ENCODE assay signal across 28 mouse cellular contexts in the genomic region with DNA sequence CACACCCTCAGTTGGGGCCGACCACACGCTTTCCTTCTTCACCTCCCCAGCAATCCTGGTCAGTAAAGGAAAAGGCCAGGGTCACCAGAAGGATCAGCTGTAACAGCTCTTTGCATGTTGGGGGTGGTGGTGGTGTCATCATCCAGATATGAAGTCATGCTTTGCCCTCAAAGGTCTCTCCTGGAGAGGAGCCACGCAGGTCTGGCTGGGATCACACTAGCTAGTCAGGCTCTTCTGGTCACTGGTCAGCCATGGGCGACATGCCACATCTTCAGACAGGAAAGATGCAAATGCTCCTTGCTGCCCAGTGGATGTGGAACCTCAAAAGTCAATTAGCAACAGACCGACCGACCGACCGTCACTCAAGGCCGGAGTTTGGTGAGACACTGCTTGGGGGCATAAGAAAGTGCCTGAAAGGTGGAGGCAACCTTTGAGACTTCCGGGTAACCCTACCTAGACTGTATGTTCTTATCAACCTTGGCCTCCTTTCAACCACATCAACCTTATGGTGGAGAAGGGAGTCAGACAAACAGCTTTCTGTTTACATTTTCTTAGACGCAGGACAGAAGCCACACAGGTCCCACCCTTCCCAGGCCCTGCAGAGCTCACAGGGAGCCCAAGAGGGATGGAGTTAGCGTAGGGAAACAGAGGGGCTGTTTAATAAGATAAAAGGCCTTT. TPM values are rescaled to one million over a fixed set of nuclear protein-coding genes. Genes with fewer than 3 reads are reported as not detected.
A peak's percentile ranks its signal among the peaks of the same experiment; 100 is the strongest.
DNase-seq lines count a peak whose midpoint lies in the region; ATAC-seq and TF ChIP-seq lines count a peak whose summit lies in the region.
"Had no signal": no experiment of that assay in that cellular context is flagged by ENCODE, and none has a peak within 500 bp of the region (broad histone marks: within the 10 kb centered on the region; RNA-seq: fewer than 3 reads in every experiment).

No protein-coding gene starts in this region.

- H3K79me2 ChIP-seq in liver, adult 2 months (ENCODE audit: control insufficient read depth, insufficient read depth, low read length): peaks cover 18% of the 10 kb centered on the region; the same call in 1 of the 2 replicates

- H3K4me1 ChIP-seq in liver, adult 2 months (ENCODE audit: control insufficient read depth, insufficient read depth, low read length): peaks cover 12% of the 10 kb centered on the region
- peaks cover 9% of the 10 kb centered on the region for H3K4me1 ChIP-seq in liver, embryonic 11.5 days (replicated peaks; ENCODE audit: control insufficient read depth, insufficient read depth, low read length)

- no peak overlapping the region for H3K4me3 ChIP-seq in liver, adult 2 months (ENCODE audit: insufficient read depth, low read depth, low read length)
- H3K4me3 ChIP-seq in liver, embryonic 11.5 days (ENCODE audit: low read depth, low read length): no peak overlapping the region
- H3K4me3 ChIP-seq: embryonic facial prominence, embryonic 10.5 days; hindbrain, embryonic 15.5 days; limb, embryonic 12.5 days; liver, embryonic 15.5 days; megakaryocyte, embryonic 14.5 days; neural tube, embryonic 13.5 days had no signal

- peak; percentile 13 for DNase-seq in cerebellum, adult 9-10 months
- DNase-seq in cerebellum, adult 11 months: no peak
- DNase-seq in liver, adult 2 months (ENCODE audit: extremely low read depth, low read depth, low spot score): peak; percentile 37
- DNase-seq in liver, embryonic 11.5 days (ENCODE audit: low spot score): no peak
- DNase-seq in induced T-regulatory cell, adult 2 months (ENCODE audit: low read depth): peak; percentile 27
- no peak for DNase-seq in embryo, embryonic 11 days
- DNase-seq: cerebellum, adult 11-12 months; cerebellum, postnatal 36 days; heart, postnatal 36 days; kidney, adult 9 months; layer of hippocampus, adult 9-11 months; lung, postnatal 10 days; right cerebral cortex, postnatal 14 days; thymus, adult 18-20 months had no signal

- TF ChIP-seq CTCF in liver, adult 2 months (IDR thresholded peaks at IDR 0.05; ENCODE audit: low read depth, low read length): no peak

- no peak for ATAC-seq in liver, embryonic 11.5 days (replicated peaks; ENCODE audit: low FRiP score)
- no peak for ATAC-seq in erythroid progenitor cell, adult 5-6 weeks (replicated peaks; ENCODE audit: low FRiP score, poor library complexity, severe bottlenecking)
- ATAC-seq: forebrain, embryonic 14.5 days had no signal

- H3K36me3 ChIP-seq in liver, adult 2 months (ENCODE audit: control insufficient read depth, insufficient read depth, low read length): no peaks in the 10 kb centered on the region
- H3K36me3 ChIP-seq in liver, embryonic 11.5 days (ENCODE audit: control insufficient read depth, insufficient read depth, low read length): no peaks in the 10 kb centered on the region
- H3K36me3 ChIP-seq: embryonic facial prominence, embryonic 10.5 days; hindbrain, embryonic 15.5 days; limb, embryonic 12.5 days; liver, embryonic 15.5 days had no signal

- WGBS in liver, adult 2 months: 82% methylated on average over 12 of the region's 12 CpGs
- 76% methylated on average over 12 of the region's 12 CpGs for WGBS in liver, embryonic 11.5 days

- H3K9me3 ChIP-seq in liver, embryonic 11.5 days (ENCODE audit: control insufficient read depth, low read length): no peaks in the 10 kb centered on the region
- H3K9me3 ChIP-seq: embryonic facial prominence, embryonic 10.5 days; hindbrain, embryonic 15.5 days; limb, embryonic 12.5 days; liver, embryonic 15.5 days; megakaryocyte, embryonic 14.5 days; neural tube, embryonic 13.5 days had no signal

- TF ChIP-seq POLR2A in liver, adult 2 months (IDR thresholded peaks at IDR 0.05; ENCODE audit: extremely low read depth, insufficient read depth, low read length): no peak

- no peak overlapping the region for H3K9ac ChIP-seq in liver, adult 2 months (ENCODE audit: low read depth, low read length)
- no peak overlapping the region for H3K9ac ChIP-seq in liver, embryonic 11.5 days (ENCODE audit: low read depth, low read length)
- H3K9ac ChIP-seq: hindbrain, embryonic 15.5 days; limb, embryonic 12.5 days; liver, embryonic 15.5 days; neural tube, embryonic 13.5 days had no signal

- no peaks in the 10 kb centered on the region for H3K27me3 ChIP-seq in liver, adult 2 months (ENCODE audit: control insufficient read depth, insufficient read depth, low read length)
- no peaks in the 10 kb centered on the region for H3K27me3 ChIP-seq in liver, embryonic 11.5 days (replicated peaks; ENCODE audit: control insufficient read depth, insufficient read depth, low read length)
- H3K27me3 ChIP-seq: hindbrain, embryonic 15.5 days; limb, embryonic 12.5 days; neural tube, embryonic 13.5 days had no signal

- no peak overlapping the region for H3K27ac ChIP-seq in liver, adult 2 months (replicated peaks; ENCODE audit: insufficient read depth, low read depth, low read length)
- H3K27ac ChIP-seq in liver, embryonic 11.5 days (ENCODE audit: low read depth, low read length): no peak overlapping the region
- H3K27ac ChIP-seq: embryonic facial prominence, embryonic 10.5 days; hindbrain, embryonic 15.5 days; limb, embryonic 12.5 days; liver, embryonic 15.5 days; neural tube, embryonic 13.5 days had no signal

- H3K4me2 ChIP-seq in liver, embryonic 11.5 days: no peak overlapping the region
- H3K4me2 ChIP-seq: heart, embryonic 11.5 days; hindbrain, embryonic 15.5 days; limb, embryonic 12.5 days; liver, embryonic 15.5 days; neural tube, embryonic 13.5 days had no signal

RNA-seq across cellular contexts. Expression of gene Map3k14, which starts 6.6 kb away (rescaled TPM):
- total RNA-seq in liver, adult 2 months (2014; rRNA removed): 1.4 and 2.2 TPM in 2 replicates
- polyA plus RNA-seq in liver, adult 2 months (2012; rRNA removed): 2.0 and 2.1 TPM in 2 replicates
- polyA plus RNA-seq in liver, embryonic 11.5 days (2014; fragmentation: Nextera tagmentation; extraction: Ambion mirVana): 1.1 and 1.6 TPM in 2 replicates
- 2.9 and 3.8 TPM in 2 replicates for total RNA-seq in erythroid progenitor cell, adult 5-6 weeks (2015; ENCODE audit: low replicate concordance)
- total RNA-seq in erythroid progenitor cell, adult 5-6 weeks (2017; ENCODE audit: low replicate concordance): 0.51 and 3.8 TPM in 2 replicates

RNA-seq across cellular contexts. Expression of gene Spata32, which starts 42.4 kb away (rescaled TPM):
- total RNA-seq in liver, adult 2 months (2014; rRNA removed): not detected in 2 replicates
- not detected in 2 replicates for polyA plus RNA-seq in liver, adult 2 months (2012; rRNA removed)
- polyA plus RNA-seq in liver, embryonic 11.5 days (2014; fragmentation: Nextera tagmentation; extraction: Ambion mirVana): not detected in 2 replicates
- not detected in 2 replicates for total RNA-seq in erythroid progenitor cell, adult 5-6 weeks (2015; ENCODE audit: low replicate concordance)
- not detected in 2 replicates for total RNA-seq in erythroid progenitor cell, adult 5-6 weeks (2017; ENCODE audit: low replicate concordance)
- total RNA-seq: gastrocnemius, postnatal 4 days; heart, postnatal 36 days; MEL; monocyte, adult 5-6 weeks had no signal
- polyA plus RNA-seq: C2C12; embryonic facial prominence, embryonic 10.5 days; forebrain, embryonic 14.5 days; heart, embryonic 11.5 days; limb, embryonic 12.5 days; liver, embryonic 15.5 days; urinary bladder, adult 2 months had no signal

RNA-seq across cellular contexts. Expression of gene 1700023F06Rik, which starts 52.3 kb away (rescaled TPM):
- total RNA-seq in liver, adult 2 months (2014; rRNA removed): not detected in 2 replicates
- polyA plus RNA-seq in liver, adult 2 months (2012; rRNA removed): not detected in 2 replicates
- polyA plus RNA-seq in liver, embryonic 11.5 days (2014; fragmentation: Nextera tagmentation; extraction: Ambion mirVana): 0.15 TPM in 1 of 2 replicates, not detected in the other
- 6.3 TPM in 1 of 2 replicates, not detected in the other for total RNA-seq in erythroid progenitor cell, adult 5-6 weeks (2015; ENCODE audit: low replicate concordance)
- total RNA-seq in erythroid progenitor cell, adult 5-6 weeks (2017; ENCODE audit: low replicate concordance): not detected in 2 replicates
- total RNA-seq: gastrocnemius, postnatal 4 days; heart, postnatal 36 days; MEL; monocyte, adult 5-6 weeks had no signal
- polyA plus RNA-seq: heart, embryonic 11.5 days had no signal

Comparison
In these comparisons a context has a peak if more than half of its experiments do, and no peak if none do; other contexts are left out.
1. DNase-seq: peak in cerebellum, adult 9-10 months (single experiment), liver, adult 2 months (single experiment) and induced T-regulatory cell, adult 2 months (single experiment); none in cerebellum, adult 11 months (single experiment), liver, embryonic 11.5 days (single experiment) and embryo, embryonic 11 days (single experiment).